ENCODE assay signal across 23 mouse cellular contexts in the genomic region with DNA sequence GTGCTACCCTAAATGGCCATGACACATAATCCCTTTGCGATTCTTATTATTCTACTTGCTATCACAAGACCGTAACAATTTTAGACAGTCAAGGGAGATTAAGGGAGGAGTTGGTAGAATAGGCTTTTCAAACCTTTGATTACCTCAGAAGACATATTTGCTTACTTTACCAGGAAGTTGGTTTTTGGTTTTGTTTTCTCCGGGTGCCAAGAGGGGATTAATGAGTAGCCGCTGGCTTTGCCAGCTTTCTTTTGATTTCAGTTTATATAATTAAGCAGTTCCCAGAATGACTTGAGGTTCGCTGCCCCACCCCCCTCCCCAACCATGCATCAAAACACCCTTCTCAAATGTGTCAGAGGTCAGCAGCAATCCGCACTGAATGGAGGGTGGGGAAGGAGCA.
"Had no signal": no experiment of that assay in that cellular context is flagged by ENCODE, and none has a peak within 500 bp of the region (broad histone marks: within the 10 kb centered on the region; RNA-seq: fewer than 3 reads in every experiment).

No protein-coding gene starts in this region.

- H3K27me3 ChIP-seq: heart, embryonic 13.5 days; heart, embryonic 15.5 days; hindbrain, embryonic 13.5 days; hindbrain, embryonic 15.5 days; kidney, embryonic 15.5 days; limb, embryonic 13.5 days; limb, embryonic 15.5 days had no signal

- DNase-seq: forebrain, postnatal 0 days; gastrocnemius, postnatal 14 days; gastrocnemius, postnatal 36 days; heart, adult 11 months; heart, adult 2 months; heart, postnatal 14 days; heart, postnatal 36 days; kidney, adult 11 months; kidney, adult 8-10 months; kidney, postnatal 14 days; kidney, postnatal 36 days; layer of hippocampus, adult 9-11 months; layer of hippocampus, postnatal 36 days; left cerebral cortex, postnatal 4 days had no signal

- H3K27ac ChIP-seq: heart, adult 2 months; heart, embryonic 13.5 days; heart, embryonic 15.5 days; hindbrain, embryonic 13.5 days; hindbrain, embryonic 15.5 days; hindbrain, postnatal 0 days; kidney, embryonic 15.5 days; kidney, postnatal 0 days; limb, embryonic 13.5 days; limb, embryonic 15.5 days had no signal

- H3K4me1 ChIP-seq: heart, embryonic 13.5 days; heart, embryonic 15.5 days; hindbrain, embryonic 13.5 days; hindbrain, embryonic 15.5 days; kidney, embryonic 15.5 days; limb, embryonic 13.5 days; limb, embryonic 15.5 days had no signal

- H3K36me3 ChIP-seq: heart, embryonic 15.5 days; hindbrain, embryonic 13.5 days; hindbrain, embryonic 15.5 days; kidney, embryonic 15.5 days; limb, embryonic 13.5 days had no signal

- H3K4me3 ChIP-seq: heart, adult 2 months; heart, embryonic 13.5 days; heart, embryonic 15.5 days; hindbrain, embryonic 13.5 days; hindbrain, embryonic 15.5 days; kidney, embryonic 15.5 days; limb, embryonic 13.5 days; limb, embryonic 15.5 days had no signal
